Mouse (Mus musculus): Measurements from ENCODE around the gene Olfr1404. TPM values are rescaled to one million over a fixed set of nuclear protein-coding genes. Genes with fewer than 3 reads are reported as not detected.
"Not testable (repeated sequence)": the region's sequence is repeated elsewhere in the genome, so short reads cannot be mapped to it uniquely, and the experiment has no call there.

Gene Olfr1404
- polyA plus RNA-seq, 1 experiment = not detected

GRCm38 (mm10) chr1:173227081-173227480 lies 14.9 kb downstream of the Olfr1404 start, which contains the start of gene Fcer1a:
Gene Fcer1a, minus strand, starts transcription at chr1:173227214.
- 49% methylated on average over 2 of the region's 2 CpGs for WGBS
- Histone ChIP-seq H3K4me1 (replicated peaks; ENCODE audit: control insufficient read depth, insufficient read depth, low read length) (no peaks in the 10 kb centered on the region), H3K4me3 (ENCODE audit: control insufficient read depth, insufficient read depth, low read length) (no peak within 1 kb of the TSS), H3K36me3 (ENCODE audit: control insufficient read depth, insufficient read depth, low read length) (no peaks in the 10 kb centered on the region), H3K27ac (ENCODE audit: control insufficient read depth, insufficient read depth, low read length) (no peak within 1 kb of the TSS), H3K27me3 (ENCODE audit: control insufficient read depth, insufficient read depth, low read length) (no peaks in the 10 kb centered on the region)
- no peak for DNase-seq
- TF ChIP-seq POLR2A (IDR thresholded peaks at IDR 0.05; ENCODE audit: control insufficient read depth, extremely low read depth, insufficient read depth, low read length, poor library complexity) (no peak), CTCF (IDR thresholded peaks at IDR 0.05; ENCODE audit: borderline replicate concordance, control insufficient read depth, extremely low read depth, insufficient read depth, low read length, poor library complexity) (no peak)

- H3K36me3 ChIP-seq (ENCODE audit: control insufficient read depth, insufficient read depth, low read length); H3K27me3 ChIP-seq (ENCODE audit: control insufficient read depth, insufficient read depth, low read length); H3K4me1 ChIP-seq (replicated peaks; ENCODE audit: control insufficient read depth, insufficient read depth, low read length); H3K27ac ChIP-seq (ENCODE audit: control insufficient read depth, insufficient read depth, low read length); H3K4me3 ChIP-seq (ENCODE audit: control insufficient read depth, insufficient read depth, low read length); DNase-seq: not testable (repeated sequence)
- 88% methylated on average over 1 of the region's 1 CpGs for WGBS
Measured at GRCm38 (mm10) chr1:173237004-173237403, 24.8 kb downstream of the Olfr1404 start.

GRCm38 (mm10) chr1:173249888-173250287 lies 37.7 kb downstream of the Olfr1404 start:
- no peaks in the 10 kb centered on the region for H3K27me3 ChIP-seq (ENCODE audit: control insufficient read depth, insufficient read depth, low read length)
- no peaks in the 10 kb centered on the region for H3K4me1 ChIP-seq (replicated peaks; ENCODE audit: control insufficient read depth, insufficient read depth, low read length)
- no peak overlapping the region for H3K27ac ChIP-seq (ENCODE audit: control insufficient read depth, insufficient read depth, low read length)
- no peak for DNase-seq
- 95% methylated on average over 3 of the region's 3 CpGs for WGBS
- no peak overlapping the region for H3K4me3 ChIP-seq (ENCODE audit: control insufficient read depth, insufficient read depth, low read length)
- TF ChIP-seq CTCF (IDR thresholded peaks at IDR 0.05; ENCODE audit: borderline replicate concordance, control insufficient read depth, extremely low read depth, insufficient read depth, low read length, poor library complexity) = no peak
- TF ChIP-seq POLR2A (IDR thresholded peaks at IDR 0.05; ENCODE audit: control insufficient read depth, extremely low read depth, insufficient read depth, low read length, poor library complexity) = no peak
- H3K36me3 ChIP-seq (ENCODE audit: control insufficient read depth, insufficient read depth, low read length) = no peaks in the 10 kb centered on the region

GRCm38 (mm10) chr1:173265701-173266100 lies 53.5 kb downstream of the Olfr1404 start, which contains the start of gene Olfr418:
Gene Olfr418, plus strand, starts transcription at chr1:173266001.
- H3K4me3 ChIP-seq (ENCODE audit: control insufficient read depth, insufficient read depth, low read length) = no peak within 1 kb of the TSS
- no peak within 1 kb of the TSS for H3K27ac ChIP-seq (ENCODE audit: control insufficient read depth, insufficient read depth, low read length)
- no peaks in the 10 kb centered on the region for H3K4me1 ChIP-seq (replicated peaks; ENCODE audit: control insufficient read depth, insufficient read depth, low read length)
- no peak for DNase-seq
- H3K27me3 ChIP-seq (ENCODE audit: control insufficient read depth, insufficient read depth, low read length) = no peaks in the 10 kb centered on the region
- no peaks in the 10 kb centered on the region for H3K36me3 ChIP-seq (ENCODE audit: control insufficient read depth, insufficient read depth, low read length)
- no peak for TF ChIP-seq CTCF (IDR thresholded peaks at IDR 0.05; ENCODE audit: borderline replicate concordance, control insufficient read depth, extremely low read depth, insufficient read depth, low read length, poor library complexity)

Other genes with a start within 250 kb of the Olfr1404 start
- not detected in 2 replicates for gene Olfr1408, start 75.0 kb upstream of the Olfr1404 start, polyA plus RNA-seq (2012; rRNA removed)
- not detected in 2 replicates for gene Olfr1406, start 21.8 kb upstream of the Olfr1404 start, polyA plus RNA-seq (2012; rRNA removed)
- not detected in 2 replicates for gene Olfr218, start 14.6 kb upstream of the Olfr1404 start, polyA plus RNA-seq (2012; rRNA removed)
- 0.13 TPM in 1 of 2 replicates, not detected in the other for gene Fcer1a, start 14.8 kb downstream of the Olfr1404 start, polyA plus RNA-seq (2012; rRNA removed)
- not detected in 2 replicates for gene Olfr418, start 53.6 kb downstream of the Olfr1404 start, polyA plus RNA-seq (2012; rRNA removed)
- gene Mptx2, start 65.4 kb downstream of the Olfr1404 start, polyA plus RNA-seq (2012; rRNA removed) = not detected in 2 replicates
- 6.6 and 8.7 TPM in 2 replicates for gene Ackr1, start 121.4 kb downstream of the Olfr1404 start, polyA plus RNA-seq (2012; rRNA removed)
- gene Aim2, start 138.5 kb downstream of the Olfr1404 start, polyA plus RNA-seq (2012; rRNA removed) = 6.5 and 7.4 TPM in 2 replicates
- 5.9 and 6.8 TPM in 2 replicates for gene Cadm3, start 155.3 kb downstream of the Olfr1404 start, polyA plus RNA-seq (2012; rRNA removed)